Mouse (Mus musculus): ENCODE data around the gene Ier3. TPM values are rescaled to one million over a fixed set of nuclear protein-coding genes. Genes with fewer than 3 reads are reported as not detected.

The Ier3 gene
- 14.8 TPM for polyA plus RNA-seq (2015; fragmentation: Illumina TruSeq; extraction: RNeasy Lipid Tissue Mini Kit (QIAGEN cat#74804); ENCODE audit: low read depth, low replicate concordance)

DNA sequence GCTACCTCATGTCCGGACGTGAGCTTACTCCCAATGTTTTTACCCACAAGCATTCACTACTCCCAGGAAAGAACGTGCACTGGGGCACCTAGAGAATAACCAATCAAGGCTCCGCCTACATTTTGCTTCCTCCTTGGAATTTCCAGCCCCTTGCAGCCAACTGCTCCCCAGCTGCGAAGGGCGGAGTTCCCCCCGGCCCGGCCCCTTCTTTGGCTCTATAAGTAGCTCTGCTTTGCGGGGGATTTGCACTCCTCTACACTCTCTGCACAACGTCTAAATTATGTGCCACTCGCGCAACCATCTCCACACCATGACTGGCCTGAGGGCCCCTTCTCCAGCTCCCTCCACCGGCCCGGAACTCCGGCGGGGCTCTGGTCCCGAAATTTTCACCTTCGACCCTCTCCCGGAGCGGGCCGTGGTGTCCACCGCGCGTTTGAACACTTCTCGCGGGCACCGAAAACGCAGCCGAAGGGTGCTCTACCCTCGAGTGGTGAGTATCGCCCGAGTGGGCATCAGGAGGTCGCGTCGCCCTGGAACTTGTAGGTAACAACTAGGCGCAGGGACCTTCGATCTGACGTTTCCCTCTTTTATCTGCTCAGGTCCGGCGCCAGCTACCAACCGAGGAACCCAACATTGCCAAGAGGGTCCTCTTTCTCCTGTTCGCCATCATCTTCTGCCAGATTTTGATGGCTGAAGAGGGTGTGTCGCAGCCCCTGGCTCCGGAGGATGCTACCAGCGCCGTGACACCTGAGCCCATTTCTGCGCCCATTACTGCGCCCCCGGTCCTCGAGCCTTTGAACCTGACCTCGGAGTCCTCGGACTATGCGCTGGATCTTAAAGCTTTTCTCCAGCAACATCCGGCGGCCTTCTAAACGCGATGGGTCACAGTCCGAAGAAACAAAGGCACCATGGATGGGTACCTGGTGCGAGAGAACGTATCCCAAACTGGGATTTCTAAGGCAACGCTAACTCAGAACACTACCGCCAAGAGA, at the start of gene Ier3:
Gene Ier3 (plus strand): TSS at position 246 of the 992 bp plus-strand sequence.

DNA sequence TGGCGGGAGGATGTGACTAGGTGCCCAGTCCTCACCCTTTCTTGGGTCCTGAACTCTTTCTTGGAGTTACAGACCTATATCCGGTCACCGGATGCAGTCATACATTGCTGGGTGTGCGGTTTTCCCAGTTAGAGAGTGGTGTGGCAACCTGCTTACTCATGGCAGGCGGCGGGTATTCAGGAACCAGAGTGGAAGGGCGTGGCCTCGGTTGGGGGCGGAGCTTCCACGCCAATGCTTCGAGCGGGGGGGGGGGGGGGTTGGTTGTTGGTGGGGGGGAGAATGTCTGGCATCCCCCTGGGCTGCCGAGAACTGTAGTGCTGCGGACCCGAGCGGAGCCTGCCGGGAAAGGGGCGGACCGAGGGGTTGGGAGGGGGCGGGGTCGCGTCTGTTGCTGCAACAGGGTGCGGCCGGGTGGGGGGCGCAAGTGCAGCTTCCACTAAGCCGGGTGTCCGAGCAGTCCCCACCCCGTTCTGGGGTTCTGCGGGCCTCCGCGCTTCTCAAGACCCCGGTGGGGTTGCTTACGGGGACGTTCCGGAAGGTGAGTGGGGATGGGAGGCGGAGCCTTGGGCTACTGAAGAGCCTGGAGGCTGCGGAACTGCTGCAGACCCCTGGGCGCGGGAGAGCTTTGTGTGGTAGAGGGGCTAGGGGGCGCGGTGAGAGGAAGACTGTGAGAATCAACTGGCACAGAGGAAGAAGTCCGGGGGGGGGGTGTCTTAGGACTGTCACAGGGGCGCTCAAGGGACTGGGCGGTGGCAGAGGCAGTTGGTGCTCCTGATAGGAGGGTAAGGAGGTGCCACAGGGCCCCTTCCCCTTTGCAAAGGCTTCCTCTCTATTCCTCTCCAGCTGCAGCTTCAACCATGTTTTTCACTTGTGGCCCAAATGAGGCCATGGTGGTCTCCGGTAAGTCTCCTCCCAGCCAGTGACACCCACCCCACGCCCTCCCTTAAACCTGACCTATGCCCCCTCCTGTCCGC, 1.8 kb downstream of the Ier3 start, which contains the start of gene Flot1:
Gene Flot1 (plus strand): TSS at position 267 of the 974 bp plus-strand sequence.

DNA sequence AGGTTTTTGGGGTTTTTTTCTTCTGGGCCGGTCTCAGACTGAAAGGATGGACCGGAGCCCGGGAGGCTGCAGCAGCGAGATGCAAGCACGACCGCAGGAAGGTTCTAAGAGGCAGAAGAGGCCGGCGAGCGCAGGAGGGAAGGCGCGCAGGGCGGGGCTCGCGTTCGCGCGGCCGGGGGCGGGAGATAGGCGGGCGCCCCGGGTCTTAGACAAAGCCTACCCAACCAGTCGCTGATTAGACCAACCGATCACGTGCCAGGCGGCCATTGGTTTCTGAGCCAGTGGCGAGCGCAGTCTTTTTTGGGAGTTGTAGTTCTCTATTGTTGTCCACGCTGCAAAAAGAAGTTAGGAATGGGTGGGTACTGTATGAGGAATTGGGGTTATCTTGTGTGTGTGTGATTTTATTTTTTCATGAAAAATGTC, 16.6 kb downstream of the Ier3 start, which contains the start of gene Tubb5:
Gene Tubb5 (minus strand): TSS at position 185 of the 423 bp plus-strand sequence.

DNA sequence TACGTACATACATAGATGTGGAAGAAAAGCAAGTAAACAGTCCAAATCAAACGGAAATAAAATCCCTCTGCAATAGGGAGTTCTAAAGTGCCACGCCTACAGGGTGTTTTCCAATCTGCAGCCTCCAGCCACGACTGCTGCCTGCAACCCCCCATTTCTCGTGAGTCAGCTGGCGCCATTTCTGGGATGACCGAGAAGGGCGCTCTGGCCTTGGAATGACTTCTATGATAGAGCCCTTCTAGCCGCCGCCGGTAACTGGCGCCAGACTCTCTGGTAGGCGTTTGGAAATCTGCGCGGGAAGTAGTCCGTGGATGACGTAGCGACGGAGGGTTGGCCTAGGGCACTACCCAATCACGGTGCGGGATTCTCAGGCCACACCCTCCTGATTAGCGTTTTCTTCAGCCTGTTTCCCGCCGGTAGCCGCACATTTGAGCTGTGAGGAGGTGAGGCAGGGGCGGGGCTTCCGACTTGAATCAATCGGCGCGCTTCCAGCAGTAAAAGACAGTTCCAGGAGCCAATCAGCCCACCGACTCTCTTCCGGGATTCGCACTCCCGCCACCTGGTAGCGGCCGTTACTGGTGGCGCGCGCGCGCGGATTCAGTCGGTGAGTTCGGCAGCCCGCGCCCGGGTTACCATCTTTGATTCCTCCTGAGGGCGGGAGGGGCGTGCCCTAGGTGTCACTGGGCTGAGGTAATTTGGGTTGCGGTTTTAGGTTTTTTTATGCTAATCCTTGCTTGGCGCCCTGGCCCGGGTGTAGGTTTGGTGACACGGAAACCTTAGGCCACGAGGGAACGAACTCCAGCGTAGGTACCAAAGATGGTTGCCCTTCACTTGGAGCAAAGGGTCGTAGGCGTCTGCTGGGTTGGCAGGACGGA, 19.8 kb downstream of the Ier3 start, which contains the start of gene Mdc1:
Gene Mdc1 (plus strand): TSS at position 440 of the 875 bp plus-strand sequence.

DNA sequence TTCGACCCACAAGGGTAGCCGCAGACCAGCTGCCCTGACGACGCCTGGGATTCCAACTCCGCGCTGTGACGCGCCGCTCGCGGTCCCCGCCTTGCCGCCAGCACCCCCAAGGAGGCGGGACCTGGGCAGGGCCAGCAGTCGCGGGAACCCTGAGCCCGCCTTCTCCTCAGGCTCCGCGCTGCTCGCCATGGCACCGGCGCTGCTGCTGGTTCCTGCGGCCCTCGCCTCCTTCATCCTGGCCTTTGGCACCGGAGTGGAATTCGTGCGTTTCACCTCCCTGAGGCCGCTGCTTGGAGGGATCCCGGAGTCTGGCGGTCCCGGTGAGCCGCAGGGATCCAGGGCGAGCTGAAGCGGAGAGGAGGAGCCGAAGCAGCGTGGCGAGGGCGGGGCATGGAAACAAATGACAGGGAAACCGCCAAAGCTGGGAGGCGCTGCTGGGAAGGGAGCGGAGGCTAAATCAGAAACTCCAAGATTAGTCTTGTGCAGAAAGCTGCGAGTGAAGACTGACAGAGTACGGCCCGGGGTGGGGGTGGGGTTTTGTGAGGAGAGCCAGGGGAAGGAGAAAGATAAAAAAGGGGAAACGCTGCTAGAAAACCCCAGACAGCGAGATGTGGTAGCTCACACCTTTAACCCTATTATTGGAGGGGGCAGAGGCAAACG, 39.8 kb downstream of the Ier3 start, which contains the start of gene Nrm:
Gene Nrm (plus strand): TSS at position 121 of the 660 bp plus-strand sequence.

DNA sequence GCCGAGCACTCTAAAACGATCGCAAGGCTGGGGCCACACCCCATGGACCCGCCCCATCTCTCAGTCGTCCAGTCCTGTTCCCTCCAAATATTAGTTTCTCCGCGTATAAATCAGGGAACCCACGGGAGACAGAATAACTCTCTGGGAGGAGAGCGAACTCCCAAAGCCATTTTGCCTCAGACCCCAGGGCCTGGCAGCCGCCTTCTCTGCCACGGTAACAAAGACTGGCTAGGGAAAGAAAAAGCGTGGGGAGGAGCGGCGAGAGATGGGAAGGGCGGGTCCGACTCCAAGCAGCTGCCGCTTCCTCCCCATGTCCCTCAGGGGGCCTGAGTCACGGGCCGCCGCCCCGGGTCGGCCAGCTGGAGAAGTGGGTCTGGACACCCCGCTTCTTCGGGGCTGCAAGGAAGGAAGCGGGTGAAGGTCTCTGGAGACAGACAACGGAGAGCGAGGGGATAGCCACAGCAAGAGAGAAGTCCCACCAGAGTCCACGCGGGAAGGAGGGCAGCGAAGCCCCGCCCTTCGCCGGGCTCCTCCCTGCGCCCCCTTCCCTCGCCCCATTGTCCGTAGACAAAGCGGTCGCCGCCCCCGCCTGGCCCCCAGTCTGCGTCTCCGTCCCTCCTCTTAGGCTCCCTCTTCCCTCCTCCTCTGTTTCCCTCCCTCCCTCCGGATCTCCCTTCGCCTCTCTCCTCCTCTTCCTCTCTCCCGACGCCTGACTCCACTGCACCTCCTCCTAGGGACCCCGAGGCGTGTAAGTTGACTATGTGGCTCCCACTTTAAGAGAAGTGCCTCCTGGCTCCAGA, 44.2 kb downstream of the Ier3 start, which contains the start of gene Ppp1r18:
Gene Ppp1r18 (plus strand): TSS at position 113 of the 800 bp plus-strand sequence.

Other genes starting within 250 kb of the Ier3 start
- not detected for gene Sfta2, start 220.1 kb upstream of the Ier3 start, polyA plus RNA-seq (2015; fragmentation: Illumina TruSeq; extraction: RNeasy Lipid Tissue Mini Kit (QIAGEN cat#74804); ENCODE audit: low read depth, low replicate concordance)
- gene Gm9573, start 195.0 kb upstream of the Ier3 start, polyA plus RNA-seq (2015; fragmentation: Illumina TruSeq; extraction: RNeasy Lipid Tissue Mini Kit (QIAGEN cat#74804); ENCODE audit: low read depth, low replicate concordance), result not detected
- gene Mucl3, start 178.0 kb upstream of the Ier3 start, polyA plus RNA-seq (2015; fragmentation: Illumina TruSeq; extraction: RNeasy Lipid Tissue Mini Kit (QIAGEN cat#74804); ENCODE audit: low read depth, low replicate concordance), result not detected
- gene Vars2, start 154.1 kb upstream of the Ier3 start, polyA plus RNA-seq (2015; fragmentation: Illumina TruSeq; extraction: RNeasy Lipid Tissue Mini Kit (QIAGEN cat#74804); ENCODE audit: low read depth, low replicate concordance), result 20.2 TPM
- 19.8 TPM for gene Gtf2h4, start 147.9 kb upstream of the Ier3 start, polyA plus RNA-seq (2015; fragmentation: Illumina TruSeq; extraction: RNeasy Lipid Tissue Mini Kit (QIAGEN cat#74804); ENCODE audit: low read depth, low replicate concordance)
- gene Ddr1, start 117.1 kb upstream of the Ier3 start, polyA plus RNA-seq (2015; fragmentation: Illumina TruSeq; extraction: RNeasy Lipid Tissue Mini Kit (QIAGEN cat#74804); ENCODE audit: low read depth, low replicate concordance), result 52.9 TPM
- 140 TPM for gene Flot1, start 1.5 kb downstream of the Ier3 start, polyA plus RNA-seq (2015; fragmentation: Illumina TruSeq; extraction: RNeasy Lipid Tissue Mini Kit (QIAGEN cat#74804); ENCODE audit: low read depth, low replicate concordance)
- gene Tubb5, start 16.6 kb downstream of the Ier3 start, polyA plus RNA-seq (2015; fragmentation: Illumina TruSeq; extraction: RNeasy Lipid Tissue Mini Kit (QIAGEN cat#74804); ENCODE audit: low read depth, low replicate concordance), result 402 TPM
- gene Mdc1, start 19.8 kb downstream of the Ier3 start, polyA plus RNA-seq (2015; fragmentation: Illumina TruSeq; extraction: RNeasy Lipid Tissue Mini Kit (QIAGEN cat#74804); ENCODE audit: low read depth, low replicate concordance), result 7.9 TPM
- gene Nrm, start 39.6 kb downstream of the Ier3 start, polyA plus RNA-seq (2015; fragmentation: Illumina TruSeq; extraction: RNeasy Lipid Tissue Mini Kit (QIAGEN cat#74804); ENCODE audit: low read depth, low replicate concordance), result 3.0 TPM
- 8.6 TPM for gene Ppp1r18, start 43.9 kb downstream of the Ier3 start, polyA plus RNA-seq (2015; fragmentation: Illumina TruSeq; extraction: RNeasy Lipid Tissue Mini Kit (QIAGEN cat#74804); ENCODE audit: low read depth, low replicate concordance)
- gene Dhx16, start 58.1 kb downstream of the Ier3 start, polyA plus RNA-seq (2015; fragmentation: Illumina TruSeq; extraction: RNeasy Lipid Tissue Mini Kit (QIAGEN cat#74804); ENCODE audit: low read depth, low replicate concordance), result 27.2 TPM
- gene 2310061I04Rik, start 75.7 kb downstream of the Ier3 start, polyA plus RNA-seq (2015; fragmentation: Illumina TruSeq; extraction: RNeasy Lipid Tissue Mini Kit (QIAGEN cat#74804); ENCODE audit: low read depth, low replicate concordance), result 90.2 TPM
- 53.4 TPM for gene Atat1, start 88.4 kb downstream of the Ier3 start, polyA plus RNA-seq (2015; fragmentation: Illumina TruSeq; extraction: RNeasy Lipid Tissue Mini Kit (QIAGEN cat#74804); ENCODE audit: low read depth, low replicate concordance)
- gene Mrps18b, start 94.7 kb downstream of the Ier3 start, polyA plus RNA-seq (2015; fragmentation: Illumina TruSeq; extraction: RNeasy Lipid Tissue Mini Kit (QIAGEN cat#74804); ENCODE audit: low read depth, low replicate concordance), result 53.1 TPM
- gene Ppp1r10, start 94.8 kb downstream of the Ier3 start, polyA plus RNA-seq (2015; fragmentation: Illumina TruSeq; extraction: RNeasy Lipid Tissue Mini Kit (QIAGEN cat#74804); ENCODE audit: low read depth, low replicate concordance), result 30.3 TPM
- 64.4 TPM for gene Abcf1, start 148.1 kb downstream of the Ier3 start, polyA plus RNA-seq (2015; fragmentation: Illumina TruSeq; extraction: RNeasy Lipid Tissue Mini Kit (QIAGEN cat#74804); ENCODE audit: low read depth, low replicate concordance)
- 131 TPM for gene Gnl1, start 158.2 kb downstream of the Ier3 start, polyA plus RNA-seq (2015; fragmentation: Illumina TruSeq; extraction: RNeasy Lipid Tissue Mini Kit (QIAGEN cat#74804); ENCODE audit: low read depth, low replicate concordance)
- gene Prr3, start 158.6 kb downstream of the Ier3 start, polyA plus RNA-seq (2015; fragmentation: Illumina TruSeq; extraction: RNeasy Lipid Tissue Mini Kit (QIAGEN cat#74804); ENCODE audit: low read depth, low replicate concordance), result 28.9 TPM
- gene H2-T24, start 198.9 kb downstream of the Ier3 start, polyA plus RNA-seq (2015; fragmentation: Illumina TruSeq; extraction: RNeasy Lipid Tissue Mini Kit (QIAGEN cat#74804); ENCODE audit: low read depth, low replicate concordance), result 2.6 TPM
- gene H2-T23, start 211.2 kb downstream of the Ier3 start, polyA plus RNA-seq (2015; fragmentation: Illumina TruSeq; extraction: RNeasy Lipid Tissue Mini Kit (QIAGEN cat#74804); ENCODE audit: low read depth, low replicate concordance), result 26.7 TPM
- 35.7 TPM for gene H2-T22, start 221.1 kb downstream of the Ier3 start, polyA plus RNA-seq (2015; fragmentation: Illumina TruSeq; extraction: RNeasy Lipid Tissue Mini Kit (QIAGEN cat#74804); ENCODE audit: low read depth, low replicate concordance)
- gene Gm6034, start 221.3 kb downstream of the Ier3 start, polyA plus RNA-seq (2015; fragmentation: Illumina TruSeq; extraction: RNeasy Lipid Tissue Mini Kit (QIAGEN cat#74804); ENCODE audit: low read depth, low replicate concordance), result not detected
- gene Gm11127, start 236.7 kb downstream of the Ier3 start, polyA plus RNA-seq (2015; fragmentation: Illumina TruSeq; extraction: RNeasy Lipid Tissue Mini Kit (QIAGEN cat#74804); ENCODE audit: low read depth, low replicate concordance), result 0.46 TPM

All from brain, adult 10 weeks (tissue).